Mouse (Mus musculus): ENCODE measurements around the gene Dusp27.

DNA sequence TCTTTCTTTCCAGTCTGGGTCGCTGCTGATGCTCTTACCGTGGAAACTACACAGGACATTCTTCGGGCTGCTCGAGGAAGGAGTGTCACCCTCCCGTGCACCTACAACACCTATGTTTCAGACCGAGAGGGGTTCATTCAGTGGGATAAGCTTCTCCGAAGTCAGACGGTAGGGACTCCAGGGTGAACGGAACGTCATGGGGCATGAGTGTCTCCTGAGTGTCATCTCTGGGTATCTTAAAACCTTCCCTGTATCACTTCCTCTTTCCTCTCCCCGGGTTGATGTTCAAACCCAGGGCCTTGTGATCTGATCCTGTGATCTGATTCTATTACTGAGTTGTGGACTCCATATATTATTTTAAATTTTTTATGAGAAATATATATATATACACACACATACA, 18.9 kb upstream of the Dusp27 start:
- no peak for TF ChIP-seq HCFC1 (IDR thresholded peaks at IDR 0.05; ENCODE audit: borderline replicate concordance, insufficient read depth, low read length)
- TF ChIP-seq ZC3H11A (IDR thresholded peaks at IDR 0.05; ENCODE audit: borderline replicate concordance, low read depth, low read length): no peak
